Mouse (Mus musculus): ENCODE measurements around the gene Alkal2. TPM values are rescaled to one million over a fixed set of nuclear protein-coding genes. Genes with fewer than 3 reads are reported as not detected.

The Alkal2 gene
- 0.14 TPM in 1 of 2 replicates, not detected in the other for polyA plus RNA-seq (2016; fragmentation: Nextera tagmentation; extraction: Ambion mirVana)

DNA sequence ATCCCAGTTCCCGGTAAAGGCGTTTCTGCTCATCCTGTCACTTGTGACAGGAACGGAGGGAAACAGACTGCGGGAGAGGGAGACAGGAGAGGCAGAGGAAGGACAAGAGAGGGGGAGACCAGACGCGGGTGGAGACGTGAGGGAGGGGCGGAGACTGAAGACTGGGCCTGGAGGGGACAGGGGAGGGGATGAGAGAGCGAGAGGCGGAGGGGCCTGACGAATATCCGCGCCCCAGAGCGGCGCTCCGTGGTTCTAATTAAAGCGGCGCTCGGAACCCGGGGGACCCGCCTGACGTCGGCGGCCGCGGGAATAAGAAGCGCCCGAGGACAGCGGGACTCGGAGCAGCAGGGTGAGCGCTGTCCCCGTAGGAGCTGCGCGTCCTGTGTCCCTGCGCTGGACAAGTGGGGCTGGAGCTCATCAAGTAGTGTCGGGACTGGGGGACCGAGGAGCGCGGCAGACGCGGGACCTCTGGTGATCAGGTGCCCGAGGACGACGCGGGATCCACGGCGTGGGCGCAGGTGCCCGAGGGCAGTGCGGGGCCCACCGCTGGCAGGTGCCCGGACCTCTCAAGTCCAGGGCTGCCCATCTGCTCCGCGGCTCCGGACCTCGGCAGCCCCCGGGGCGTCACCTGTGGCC, at the start of gene Alkal2:
Alkal2 (plus strand) TSS at position 337 of the 636 bp plus-strand sequence.
- under 1% methylated on average over 56 of the region's 58 CpGs for WGBS
- no peak for ATAC-seq (ENCODE audit: insufficient number of reproducible peaks, low FRiP score)

DNA sequence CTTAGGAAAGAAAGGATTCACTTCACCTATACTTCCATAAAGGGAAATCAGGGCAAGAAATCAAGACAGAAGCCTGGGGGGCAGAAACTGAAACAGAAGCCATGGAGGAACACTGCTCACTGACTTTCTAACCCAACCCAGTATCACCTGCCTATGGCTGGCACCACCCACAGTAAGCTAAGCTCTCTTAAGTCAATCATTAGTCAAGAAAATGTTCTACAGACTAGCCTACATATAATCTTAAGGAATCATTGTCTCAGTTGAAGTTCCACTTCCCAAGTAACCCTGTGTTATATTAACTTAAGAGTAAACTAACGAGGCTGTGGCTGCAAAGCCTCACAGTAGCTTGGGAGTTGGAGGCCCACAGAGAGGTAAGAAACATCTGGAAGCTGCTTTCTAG, 35.6 kb upstream of the Alkal2 start:
- H3K4me3 ChIP-seq, result no peak overlapping the region
- ATAC-seq (ENCODE audit: insufficient number of reproducible peaks, low FRiP score), result no peak
- no peaks in the 10 kb centered on the region for H3K4me1 ChIP-seq (replicated peaks)
- no peaks in the 10 kb centered on the region for H3K27me3 ChIP-seq (replicated peaks)
- H3K9me3 ChIP-seq (replicated peaks), result no peaks in the 10 kb centered on the region
- no peak overlapping the region for H3K27ac ChIP-seq (ENCODE audit: poor library complexity, severe bottlenecking)
- no peak overlapping the region for H3K9ac ChIP-seq
- 76% methylated on average over 1 of the region's 1 CpGs for WGBS
- no peaks in the 10 kb centered on the region for H3K36me3 ChIP-seq
- H3K4me2 ChIP-seq, result no peak overlapping the region

More for the DNA sequence above, at the start of gene Alkal2:
- H3K36me3 ChIP-seq, result no peaks in the 10 kb centered on the region
- H3K27ac ChIP-seq (ENCODE audit: poor library complexity, severe bottlenecking), result no peak within 1 kb of the TSS
- H3K4me3 ChIP-seq, result peak within 1 kb of the TSS; percentile 57
- H3K4me1 ChIP-seq (replicated peaks), result peaks cover 14% of the 10 kb centered on the region
- H3K9me3 ChIP-seq (replicated peaks), result peaks cover 3% of the 10 kb centered on the region; the same call in 1 of the 2 replicates
- H3K9ac ChIP-seq, result peak within 1 kb of the TSS; percentile 60
- peak within 1 kb of the TSS; percentile 98 for H3K4me2 ChIP-seq
- H3K27me3 ChIP-seq (replicated peaks), result peaks cover 69% of the 10 kb centered on the region

DNA sequence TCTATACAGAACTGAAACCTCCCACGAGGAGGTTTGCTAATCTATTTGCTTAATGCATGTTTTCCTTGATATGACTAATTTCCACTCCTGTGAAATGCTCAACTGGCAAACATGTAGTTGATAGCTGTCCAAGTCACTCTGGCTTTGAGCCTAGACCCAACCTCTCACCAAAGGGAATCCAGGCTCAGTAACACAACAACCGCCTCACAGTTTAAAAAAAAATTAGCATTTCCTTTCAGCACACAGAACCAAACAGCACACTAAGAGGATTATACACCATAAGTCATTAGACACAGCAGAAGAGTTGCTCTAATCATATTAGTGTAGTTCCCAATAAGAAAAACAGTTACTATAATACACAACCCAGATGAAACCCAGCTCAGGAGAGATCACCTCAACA, 33.2 kb upstream of the Alkal2 start:
- Histone ChIP-seq H3K36me3 (no peaks in the 10 kb centered on the region), H3K27ac (ENCODE audit: poor library complexity, severe bottlenecking) (no peak overlapping the region), H3K4me1 (replicated peaks) (no peaks in the 10 kb centered on the region), H3K9ac (no peak overlapping the region), H3K4me3 (no peak overlapping the region), H3K4me2 (no peak overlapping the region), H3K9me3 (replicated peaks) (no peaks in the 10 kb centered on the region), H3K27me3 (replicated peaks) (no peaks in the 10 kb centered on the region)
- ATAC-seq (ENCODE audit: insufficient number of reproducible peaks, low FRiP score), result no peak
- 53% methylated on average over 2 of the region's 2 CpGs for WGBS

DNA sequence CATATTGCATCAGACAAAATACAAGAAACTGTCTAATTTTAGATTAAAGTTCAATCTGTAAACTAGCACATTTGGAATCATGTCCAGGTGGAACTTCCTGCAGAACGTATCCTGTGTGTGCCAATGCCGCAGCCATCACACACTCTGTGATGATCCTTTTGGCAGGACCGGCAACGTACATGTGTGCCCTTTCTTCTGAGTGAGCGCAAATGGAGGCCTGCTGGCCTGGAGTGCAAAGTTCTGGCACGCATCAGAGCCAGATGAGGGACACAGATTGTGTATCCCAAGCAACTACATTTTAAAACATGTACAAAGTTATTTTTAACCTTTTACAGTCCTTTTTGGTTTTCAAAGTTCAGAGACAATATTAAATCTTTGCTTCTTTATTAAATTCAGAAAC, 32.3 kb upstream of the Alkal2 start:
- Histone ChIP-seq H3K9me3 (replicated peaks) (no peaks in the 10 kb centered on the region), H3K27ac (ENCODE audit: poor library complexity, severe bottlenecking) (no peak overlapping the region), H3K9ac (no peak overlapping the region), H3K27me3 (replicated peaks) (no peaks in the 10 kb centered on the region), H3K4me1 (replicated peaks) (no peaks in the 10 kb centered on the region), H3K4me3 (no peak overlapping the region), H3K4me2 (no peak overlapping the region), H3K36me3 (no peaks in the 10 kb centered on the region)
- WGBS, result 89% methylated on average over 6 of the region's 6 CpGs
- ATAC-seq (ENCODE audit: insufficient number of reproducible peaks, low FRiP score), result no peak

DNA sequence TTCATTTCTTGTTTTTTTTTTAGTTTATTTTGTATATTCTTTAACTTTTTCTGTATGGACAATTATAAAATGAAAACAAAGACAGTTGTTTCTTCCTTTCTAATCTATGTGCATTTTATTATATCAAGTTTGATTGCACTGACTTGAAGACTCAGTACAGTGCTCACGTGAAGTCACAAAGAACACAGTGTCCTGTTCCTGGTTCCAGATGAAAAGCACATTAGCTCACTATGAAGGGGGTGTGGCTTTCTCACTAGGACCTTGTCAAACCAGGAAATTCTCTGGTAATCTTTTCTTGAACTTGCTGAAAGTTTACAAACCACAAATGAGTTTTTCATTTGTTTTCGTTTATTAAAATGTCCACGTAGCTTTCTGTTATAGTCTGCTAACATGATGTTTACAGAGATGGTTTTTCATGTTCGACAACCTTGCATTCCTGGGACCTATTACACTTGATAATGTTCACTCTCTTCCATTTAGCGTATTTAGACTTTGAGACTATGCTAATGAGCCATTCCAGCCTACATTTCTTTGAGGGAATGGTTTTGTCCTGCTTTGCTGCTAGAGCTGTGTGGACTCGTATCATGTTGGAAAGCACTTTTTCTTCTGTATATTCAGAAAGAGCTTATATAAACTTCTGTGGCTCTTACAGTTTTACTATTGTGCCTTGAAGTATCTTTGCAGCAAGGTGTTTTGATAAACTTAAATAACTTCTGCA, 28.5 kb upstream of the Alkal2 start:
- no peak overlapping the region for H3K4me3 ChIP-seq
- H3K9me3 ChIP-seq (replicated peaks), result no peaks in the 10 kb centered on the region
- WGBS, result 69% methylated on average over 6 of the region's 6 CpGs
- H3K4me1 ChIP-seq (replicated peaks), result no peaks in the 10 kb centered on the region
- no peaks in the 10 kb centered on the region for H3K36me3 ChIP-seq
- no peaks in the 10 kb centered on the region for H3K27me3 ChIP-seq (replicated peaks)
- ATAC-seq (ENCODE audit: insufficient number of reproducible peaks, low FRiP score), result no peak
- no peak overlapping the region for H3K4me2 ChIP-seq
- no peak overlapping the region for H3K9ac ChIP-seq
- no peak overlapping the region for H3K27ac ChIP-seq (ENCODE audit: poor library complexity, severe bottlenecking)

DNA sequence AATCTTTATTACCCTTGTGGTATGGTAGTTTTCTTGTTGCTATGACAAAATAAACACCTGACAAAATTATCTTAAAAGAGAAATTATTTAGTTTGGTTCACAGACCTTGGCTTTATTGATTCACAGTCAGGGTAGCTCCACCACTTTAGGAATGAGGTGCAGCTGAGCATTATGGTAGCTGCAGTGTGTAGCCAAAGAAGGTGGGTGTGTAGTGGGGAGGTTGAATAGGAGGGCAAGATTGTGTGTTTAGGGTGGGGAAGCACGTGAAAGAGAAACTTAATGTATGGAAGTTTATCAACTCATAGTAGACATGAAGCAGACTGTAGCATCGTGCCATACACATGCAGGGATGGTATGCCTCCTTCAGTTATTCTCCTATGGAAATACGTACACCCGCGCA, 27.9 kb upstream of the Alkal2 start:
- Histone ChIP-seq H3K27ac (ENCODE audit: poor library complexity, severe bottlenecking) (no peak overlapping the region), H3K27me3 (replicated peaks) (no peaks in the 10 kb centered on the region), H3K36me3 (no peaks in the 10 kb centered on the region), H3K4me1 (replicated peaks) (no peaks in the 10 kb centered on the region), H3K9ac (no peak overlapping the region), H3K4me3 (no peak overlapping the region), H3K4me2 (no peak overlapping the region), H3K9me3 (replicated peaks) (no peaks in the 10 kb centered on the region)
- 77% methylated on average over 5 of the region's 5 CpGs for WGBS
- ATAC-seq (ENCODE audit: insufficient number of reproducible peaks, low FRiP score), result no peak

DNA sequence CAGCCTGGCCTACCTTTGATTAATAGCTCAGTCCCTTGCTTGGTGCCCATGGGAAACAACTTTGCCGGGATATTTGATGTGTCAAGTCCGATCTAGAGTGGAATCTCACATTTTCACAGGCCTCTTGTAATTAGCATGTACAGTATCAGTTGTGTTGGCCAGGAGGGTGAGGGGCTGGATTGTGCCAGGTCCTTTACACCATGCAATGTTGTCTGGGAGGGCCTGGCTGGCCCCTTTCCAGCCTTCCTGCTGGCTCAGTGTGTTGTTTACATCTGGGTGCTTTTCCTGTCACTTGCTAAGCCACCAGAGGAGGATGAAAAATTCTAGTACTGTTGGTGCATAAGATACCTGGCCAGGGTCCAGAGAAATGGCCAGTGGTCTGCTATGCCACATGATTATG, 19.8 kb upstream of the Alkal2 start:
- Histone ChIP-seq H3K27ac (ENCODE audit: poor library complexity, severe bottlenecking) (no peak overlapping the region), H3K4me1 (replicated peaks) (peaks cover 14% of the 10 kb centered on the region), H3K9me3 (replicated peaks) (no peaks in the 10 kb centered on the region), H3K27me3 (replicated peaks) (no peaks in the 10 kb centered on the region), H3K4me2 (no peak overlapping the region), H3K9ac (no peak overlapping the region), H3K36me3 (no peaks in the 10 kb centered on the region), H3K4me3 (no peak overlapping the region)
- 65% methylated on average over 2 of the region's 2 CpGs for WGBS
- ATAC-seq (ENCODE audit: insufficient number of reproducible peaks, low FRiP score), result no peak

DNA sequence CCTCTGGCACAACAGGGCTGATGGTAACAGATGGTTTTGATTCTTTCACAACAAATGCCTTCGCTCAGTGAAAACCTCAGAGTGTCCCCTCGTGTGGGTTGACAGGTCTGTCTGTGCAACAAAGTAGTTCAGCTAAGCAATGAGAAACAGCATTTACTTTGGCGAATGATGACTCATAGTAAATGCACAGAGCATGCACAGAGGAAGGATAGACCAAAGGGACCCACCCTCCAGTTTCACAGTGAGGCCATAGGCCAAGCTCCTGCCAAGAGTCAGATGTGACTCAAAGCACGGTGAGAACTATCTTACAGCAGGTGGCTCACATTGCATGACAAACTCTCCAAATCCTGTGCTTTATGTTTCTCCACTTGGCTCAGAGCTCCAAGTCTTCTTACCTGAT, 18.3 kb upstream of the Alkal2 start:
- no peak for ATAC-seq (ENCODE audit: insufficient number of reproducible peaks, low FRiP score)
- Histone ChIP-seq H3K9ac (no peak overlapping the region), H3K4me3 (no peak overlapping the region), H3K4me2 (no peak overlapping the region), H3K36me3 (no peaks in the 10 kb centered on the region), H3K27ac (ENCODE audit: poor library complexity, severe bottlenecking) (no peak overlapping the region), H3K27me3 (replicated peaks) (no peaks in the 10 kb centered on the region), H3K9me3 (replicated peaks) (no peaks in the 10 kb centered on the region), H3K4me1 (replicated peaks) (peaks cover 14% of the 10 kb centered on the region)
- 69% methylated on average over 4 of the region's 4 CpGs for WGBS

DNA sequence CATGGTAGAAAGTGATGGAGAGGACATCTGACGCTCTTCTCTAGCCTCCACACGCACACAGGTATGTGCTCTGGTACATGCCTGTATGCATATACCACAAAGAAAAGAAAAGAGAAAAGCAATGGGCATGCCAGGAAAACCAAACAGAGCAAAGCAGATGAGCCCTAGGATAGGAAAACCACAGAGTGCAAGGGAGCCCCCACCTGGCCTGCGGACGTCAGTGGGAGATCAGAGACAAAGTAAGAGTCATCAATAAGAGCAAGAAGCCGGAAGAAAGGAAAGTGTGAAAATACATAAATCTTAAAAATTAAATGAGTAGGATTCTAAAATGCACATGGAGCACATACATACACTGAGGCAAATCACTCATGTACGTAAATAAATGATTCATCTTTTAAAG, 4.7 kb upstream of the Alkal2 start:
- WGBS, result 62% methylated on average over 6 of the region's 6 CpGs
- no peaks in the 10 kb centered on the region for H3K36me3 ChIP-seq
- no peak overlapping the region for H3K9ac ChIP-seq
- peaks cover 8% of the 10 kb centered on the region for H3K4me1 ChIP-seq (replicated peaks)
- no peak overlapping the region for H3K27ac ChIP-seq (ENCODE audit: poor library complexity, severe bottlenecking)
- H3K27me3 ChIP-seq (replicated peaks), result peaks cover 48% of the 10 kb centered on the region
- H3K4me3 ChIP-seq, result no peak overlapping the region
- ATAC-seq (ENCODE audit: insufficient number of reproducible peaks, low FRiP score), result no peak
- no peak overlapping the region for H3K4me2 ChIP-seq
- peaks cover 3% of the 10 kb centered on the region; the same call in 1 of the 2 replicates for H3K9me3 ChIP-seq (replicated peaks)

DNA sequence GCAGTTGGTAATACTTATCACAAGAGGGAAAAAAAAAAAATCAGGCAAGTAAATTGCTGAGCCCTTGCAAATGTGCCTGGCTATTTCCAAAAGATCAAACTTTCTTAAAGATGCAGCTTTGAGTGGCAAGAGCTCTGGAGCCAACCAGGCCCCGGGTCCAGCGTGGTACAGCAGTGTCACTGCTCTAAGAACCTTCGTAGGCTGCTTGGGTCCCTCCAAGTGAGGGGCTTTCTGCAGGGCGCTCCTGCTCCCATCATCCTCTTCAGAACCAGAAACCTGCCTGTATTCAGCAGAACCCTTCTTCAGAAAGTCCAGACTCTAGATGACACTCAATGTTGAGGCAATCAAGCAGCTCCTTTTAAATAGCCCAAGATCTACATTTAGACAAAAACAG, 533 bp upstream of the Alkal2 start:
- Histone ChIP-seq H3K9me3 (replicated peaks) (peaks cover 3% of the 10 kb centered on the region; the same call in 1 of the 2 replicates), H3K4me3 (peak overlapping the region; percentile 57), H3K4me2 (peak overlapping the region; percentile 98), H3K36me3 (no peaks in the 10 kb centered on the region), H3K9ac (no peak overlapping the region), H3K27me3 (replicated peaks) (peaks cover 72% of the 10 kb centered on the region), H3K4me1 (replicated peaks) (peaks cover 14% of the 10 kb centered on the region), H3K27ac (ENCODE audit: poor library complexity, severe bottlenecking) (no peak overlapping the region)
- no peak for ATAC-seq (ENCODE audit: insufficient number of reproducible peaks, low FRiP score)
- WGBS, result 29% methylated on average over 4 of the region's 4 CpGs

DNA sequence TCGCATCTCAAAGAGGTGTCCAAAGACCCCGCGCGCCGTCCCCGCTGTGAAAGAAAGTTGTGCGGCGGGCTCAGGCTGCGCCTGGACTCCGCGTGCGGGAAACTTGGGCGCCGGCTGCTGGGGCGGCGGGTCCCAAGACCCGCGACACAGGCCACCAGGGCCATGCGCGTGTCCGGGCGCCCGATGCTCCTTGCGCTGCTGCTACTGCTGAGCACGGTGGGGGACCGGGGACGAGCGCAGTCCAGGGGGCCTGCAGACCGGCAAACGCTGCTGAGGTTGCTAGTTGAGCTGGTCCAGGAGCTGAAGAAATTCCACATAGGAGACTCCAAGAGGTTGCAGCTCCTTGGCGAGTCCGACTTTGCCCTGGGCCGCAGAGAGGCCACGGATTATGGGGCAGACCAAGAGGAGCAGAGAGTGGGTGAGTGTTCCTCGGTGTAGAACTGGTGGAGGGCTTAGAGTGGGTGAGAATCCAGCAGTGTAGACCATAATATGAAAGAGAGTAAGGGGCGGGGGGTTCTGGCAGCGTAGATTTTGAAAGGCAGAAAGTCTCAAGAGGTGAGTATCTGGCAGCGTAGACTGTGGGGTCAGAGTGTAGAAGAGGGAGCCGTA, 604 bp downstream of the Alkal2 start:
- Histone ChIP-seq H3K4me1 (replicated peaks) (peaks cover 14% of the 10 kb centered on the region), H3K9ac (peak overlapping the region; percentile 60), H3K27ac (ENCODE audit: poor library complexity, severe bottlenecking) (no peak overlapping the region), H3K4me2 (peak overlapping the region; percentile 98), H3K27me3 (replicated peaks) (peaks cover 63% of the 10 kb centered on the region), H3K9me3 (replicated peaks) (peaks cover 3% of the 10 kb centered on the region; the same call in 1 of the 2 replicates), H3K36me3 (no peaks in the 10 kb centered on the region), H3K4me3 (peak overlapping the region; percentile 57)
- no peak for ATAC-seq (ENCODE audit: insufficient number of reproducible peaks, low FRiP score)
- WGBS, result 9% methylated on average over 39 of the region's 39 CpGs
